Mouse (Mus musculus) megakaryocyte, embryonic 14.5 days (primary cell): Measurements from ENCODE around the gene Ccdc33. TPM values are rescaled to one million over a fixed set of nuclear protein-coding genes. Genes with fewer than 3 reads are reported as not detected.

Experiments
- H3K27me3 ChIP-seq: replicated peaks from 2 replicates; pipeline ENCODE3; 2012; ENCODE audit warnings: inconsistent platforms
- H3K36me3 ChIP-seq: replicated peaks from 2 replicates; pipeline ENCODE3; 2012; ENCODE audit warnings: low read length, inconsistent platforms, mixed read lengths
- H3K4me1 ChIP-seq: 2 replicates; pipeline ENCODE4 v1.6.1; 2012; ENCODE audit warnings: inconsistent platforms
- H3K4me3 ChIP-seq: replicated peaks from 2 replicates; pipeline ENCODE3; 2012; ENCODE audit warnings: moderate library complexity, mild to moderate bottlenecking, inconsistent platforms
- H3K9me3 ChIP-seq: 2 replicates; pipeline ENCODE4 v1.6.1; 2012; ENCODE audit warnings: inconsistent platforms
- FLI1 ChIP-seq: IDR thresholded peaks from 2 replicates; pipeline ENCODE4 v1.6.1; 2012; ENCODE audit warnings: low read length, inconsistent platforms, mixed read lengths
- GATA1 ChIP-seq: IDR thresholded peaks from 3 replicates; pipeline ENCODE4 v1.6.1; 2012; ENCODE audit warnings: mixed read lengths, low read length, inconsistent platforms, borderline replicate concordance
- polyA plus RNA-seq: library from polyadenylated mRNA; stranded (reverse); fragments of >175 nt; gene quantifications from 2 replicates; pipeline ENCODE4 v1.2.3, GENCODE M21; 2012; ENCODE audit warnings: low replicate concordance; ENCODE audit not compliant: insufficient read depth

Gene Ccdc33
- polyA plus RNA-seq, 1 experiment: not detected

DNA sequence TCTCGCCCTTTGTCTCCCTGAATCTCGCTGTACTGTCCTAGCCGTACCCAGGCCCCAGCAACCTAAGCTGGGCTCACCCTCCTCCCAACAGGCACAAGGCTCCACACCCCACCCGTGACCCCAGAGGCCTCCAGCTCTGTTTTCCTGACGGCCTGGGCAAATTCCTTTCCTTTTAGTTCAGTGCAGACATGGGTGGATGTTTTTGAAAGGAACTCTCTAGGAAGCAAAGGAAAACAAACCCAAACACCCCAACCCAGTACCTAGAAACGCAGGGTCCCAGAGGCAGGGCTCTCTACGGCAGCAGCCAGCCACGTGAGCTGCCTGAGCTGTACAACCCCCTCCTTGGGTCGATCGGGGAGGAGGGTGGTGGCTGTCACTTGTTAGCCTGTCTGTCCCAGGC is 76.2 kb downstream of the Ccdc33 start:
- H3K9me3 ChIP-seq: no peaks in the 10 kb centered on the region
- H3K4me3 ChIP-seq: no peak overlapping the region
- peaks cover 93% of the 10 kb centered on the region for H3K27me3 ChIP-seq
- H3K4me1 ChIP-seq: peaks cover 9% of the 10 kb centered on the region; the same call in 1 of the 2 replicates
- TF ChIP-seq GATA1 (no peak), FLI1 (no peak)
- no peaks in the 10 kb centered on the region for H3K36me3 ChIP-seq

DNA sequence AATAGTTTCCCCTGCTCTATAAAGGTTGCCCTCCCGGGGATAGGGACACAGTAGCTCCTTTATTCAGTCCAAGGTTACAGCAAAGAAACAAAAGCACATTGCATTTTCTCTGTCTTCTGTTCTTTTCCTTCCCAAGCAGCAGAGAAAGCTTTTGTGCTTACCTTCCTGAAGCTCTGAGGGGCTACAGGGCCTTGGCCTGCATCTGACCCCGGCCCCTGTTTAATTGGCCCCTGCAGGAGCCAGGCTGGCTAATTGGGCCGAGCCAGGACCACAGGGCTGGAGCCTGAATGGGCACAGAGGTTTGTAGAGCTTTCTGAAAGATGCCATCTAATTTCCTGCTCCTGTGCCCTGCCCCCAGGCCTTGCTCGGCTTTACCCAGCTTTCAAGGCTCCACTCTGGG is 77.6 kb downstream of the Ccdc33 start:
- no peaks in the 10 kb centered on the region for H3K36me3 ChIP-seq
- H3K27me3 ChIP-seq: peaks cover 95% of the 10 kb centered on the region
- peaks cover 9% of the 10 kb centered on the region; the same call in 1 of the 2 replicates for H3K4me1 ChIP-seq
- H3K4me3 ChIP-seq: no peak overlapping the region
- no peaks in the 10 kb centered on the region for H3K9me3 ChIP-seq
- TF ChIP-seq GATA1 (no peak), FLI1 (no peak)

DNA sequence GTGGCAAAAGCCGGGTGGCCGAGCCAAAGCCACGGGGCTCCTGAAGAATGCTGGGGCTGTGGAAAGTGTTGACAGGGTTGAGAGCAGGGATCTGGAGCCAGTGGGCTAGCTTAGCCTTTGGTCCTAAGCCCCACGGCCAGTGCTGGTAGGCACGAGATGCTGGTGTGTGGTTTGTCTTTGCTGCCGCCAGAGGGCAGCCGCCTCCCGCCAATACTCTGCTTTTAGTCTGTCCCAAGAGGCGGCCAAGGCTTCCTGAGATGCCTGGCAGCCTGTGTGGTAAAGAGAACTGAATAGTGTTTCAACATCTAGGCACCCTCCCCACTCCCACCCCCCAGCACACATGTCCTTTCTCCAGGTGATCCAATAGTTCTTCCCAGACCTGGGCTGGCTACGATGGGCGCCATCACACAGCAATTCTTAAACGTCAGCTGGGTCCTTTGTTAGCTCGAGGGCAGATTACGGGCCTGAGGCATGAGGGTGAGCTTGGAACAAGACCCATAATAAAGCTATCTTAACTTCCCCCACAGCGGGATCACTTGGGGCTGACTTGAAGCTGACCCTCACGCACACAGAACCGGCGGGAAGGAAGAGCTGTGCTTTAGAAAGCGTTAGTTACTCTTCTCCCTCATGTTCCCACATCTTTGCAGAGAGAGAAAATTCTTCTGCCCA is 80.0 kb downstream of the Ccdc33 start:
- Histone ChIP-seq H3K4me3 (no peak overlapping the region), H3K9me3 (no peaks in the 10 kb centered on the region)

DNA sequence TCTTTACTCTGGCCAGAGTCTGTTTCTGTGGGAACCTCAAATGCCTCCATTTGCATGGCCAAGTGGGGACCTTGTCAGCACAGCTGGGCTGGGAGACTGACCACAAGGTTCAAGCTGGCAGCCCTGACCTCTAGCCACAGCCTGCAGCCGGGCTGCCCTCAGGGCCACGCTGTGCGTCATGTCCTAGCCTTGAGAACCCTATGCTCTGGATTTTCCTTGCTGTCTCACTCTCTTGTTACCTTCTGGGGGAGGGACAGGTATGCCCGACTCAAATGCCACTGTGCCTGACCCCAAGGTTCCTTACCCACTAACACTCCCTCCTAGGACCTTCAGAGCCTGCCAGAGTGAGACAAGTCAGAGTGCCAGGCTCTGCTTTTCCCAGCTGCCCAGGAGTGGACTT is 81.7 kb downstream of the Ccdc33 start:
- TF ChIP-seq FLI1: no peak
- TF ChIP-seq GATA1: no peak
- Histone ChIP-seq H3K27me3 (peaks cover 86% of the 10 kb centered on the region), H3K4me1 (peaks cover 5% of the 10 kb centered on the region; the same call in 1 of the 2 replicates)

More for the DNA sequence above, 80.0 kb downstream of the Ccdc33 start:
- TF ChIP-seq GATA1 (no peak), FLI1 (no peak)
- Histone ChIP-seq H3K27me3 (peaks cover 87% of the 10 kb centered on the region), H3K4me1 (peaks cover 5% of the 10 kb centered on the region; the same call in 1 of the 2 replicates), H3K36me3 (no peaks in the 10 kb centered on the region)

DNA sequence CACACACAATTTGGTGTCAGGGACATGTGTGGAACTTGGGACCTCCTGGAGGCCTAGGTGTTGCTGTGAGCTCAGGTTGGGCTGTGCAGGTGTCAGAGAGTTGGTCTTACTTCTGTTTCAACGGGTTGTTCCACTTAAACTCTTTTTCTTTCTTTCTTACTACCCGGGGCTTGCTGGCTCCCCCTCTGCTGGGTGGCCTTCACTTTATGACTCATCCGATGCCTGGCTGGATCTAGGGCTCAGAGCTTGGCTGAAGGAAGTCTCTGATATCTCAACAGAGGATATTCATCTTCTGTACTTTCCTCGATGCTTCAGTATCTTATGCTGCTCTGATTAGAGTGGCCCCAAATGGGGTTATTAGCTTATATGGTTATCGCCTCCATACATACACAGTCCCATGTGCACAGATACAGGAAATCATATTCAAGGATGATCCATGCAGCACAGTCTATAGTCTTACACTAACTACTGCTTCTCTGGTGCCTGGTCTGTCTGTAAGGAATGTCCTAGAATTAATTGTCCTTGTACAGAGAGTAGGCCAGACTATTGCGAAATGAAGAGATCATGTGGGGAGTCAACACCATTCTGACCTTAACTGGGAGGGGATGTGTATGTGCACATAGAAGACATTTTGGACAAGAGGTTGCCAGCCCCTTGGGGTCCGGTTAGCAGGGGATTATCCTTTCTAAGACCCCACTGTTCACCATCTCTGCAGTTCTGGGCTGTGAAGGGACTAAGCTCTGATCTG is 82.5 kb downstream of the Ccdc33 start:
- H3K4me1 ChIP-seq: peaks cover 5% of the 10 kb centered on the region; the same call in 1 of the 2 replicates

More for the DNA sequence above, 81.7 kb downstream of the Ccdc33 start:
- Histone ChIP-seq H3K4me3 (no peak overlapping the region), H3K9me3 (no peaks in the 10 kb centered on the region), H3K36me3 (no peaks in the 10 kb centered on the region)

DNA sequence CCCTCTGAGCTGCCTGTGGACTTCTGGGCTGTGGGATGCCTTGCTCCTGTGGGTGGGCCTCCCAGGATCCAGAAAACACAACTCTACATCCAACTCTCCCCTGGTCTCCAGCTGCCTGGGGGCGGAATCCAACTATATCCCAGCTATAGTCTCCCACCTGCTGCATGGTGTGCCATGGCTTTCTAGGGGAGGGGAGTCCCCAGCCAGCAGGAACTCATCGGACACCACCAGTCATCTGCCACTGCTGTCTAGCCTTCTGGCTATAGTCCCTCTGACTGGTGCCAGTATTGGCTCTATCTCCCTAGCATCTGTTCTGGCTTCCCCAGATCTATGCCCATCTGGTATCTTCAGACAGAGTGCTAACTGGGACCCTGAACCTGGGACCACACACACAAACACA is 83.1 kb downstream of the Ccdc33 start:
- TF ChIP-seq FLI1 (no peak), GATA1 (no peak)
- Histone ChIP-seq H3K4me1 (peaks cover 5% of the 10 kb centered on the region; the same call in 1 of the 2 replicates), H3K36me3 (no peaks in the 10 kb centered on the region), H3K9me3 (no peaks in the 10 kb centered on the region), H3K4me3 (no peak overlapping the region), H3K27me3 (peaks cover 87% of the 10 kb centered on the region)

More for the DNA sequence above, 82.5 kb downstream of the Ccdc33 start:
- TF ChIP-seq GATA1: no peak
- no peak for TF ChIP-seq FLI1
- H3K36me3 ChIP-seq: no peaks in the 10 kb centered on the region
- no peak overlapping the region for H3K4me3 ChIP-seq
- no peaks in the 10 kb centered on the region for H3K9me3 ChIP-seq
- peaks cover 86% of the 10 kb centered on the region for H3K27me3 ChIP-seq

DNA sequence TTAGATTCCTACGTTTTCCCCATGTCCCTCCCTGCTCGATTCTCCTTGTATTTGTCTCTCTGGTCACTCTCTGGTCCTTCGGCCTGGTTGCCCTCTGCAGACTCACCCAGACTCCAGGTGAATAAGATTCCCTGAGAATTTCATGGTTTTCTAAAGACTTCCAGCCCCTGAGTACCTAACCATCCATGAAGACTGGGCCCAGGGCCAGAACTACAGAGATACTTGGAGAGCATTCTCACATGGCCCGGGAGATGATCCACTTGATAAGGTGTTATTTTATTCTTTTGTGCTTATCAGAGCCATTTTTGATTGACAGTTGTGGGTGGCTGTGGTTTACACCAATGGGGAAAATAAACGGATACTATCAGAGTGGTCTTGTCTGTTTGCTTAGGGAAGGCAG is 86.7 kb downstream of the Ccdc33 start:
- no peak for TF ChIP-seq FLI1
- TF ChIP-seq GATA1: no peak
- H3K4me1 ChIP-seq: no peaks in the 10 kb centered on the region
- no peaks in the 10 kb centered on the region for H3K9me3 ChIP-seq
- H3K27me3 ChIP-seq: peaks cover 84% of the 10 kb centered on the region
- no peaks in the 10 kb centered on the region for H3K36me3 ChIP-seq
- no peak overlapping the region for H3K4me3 ChIP-seq

DNA sequence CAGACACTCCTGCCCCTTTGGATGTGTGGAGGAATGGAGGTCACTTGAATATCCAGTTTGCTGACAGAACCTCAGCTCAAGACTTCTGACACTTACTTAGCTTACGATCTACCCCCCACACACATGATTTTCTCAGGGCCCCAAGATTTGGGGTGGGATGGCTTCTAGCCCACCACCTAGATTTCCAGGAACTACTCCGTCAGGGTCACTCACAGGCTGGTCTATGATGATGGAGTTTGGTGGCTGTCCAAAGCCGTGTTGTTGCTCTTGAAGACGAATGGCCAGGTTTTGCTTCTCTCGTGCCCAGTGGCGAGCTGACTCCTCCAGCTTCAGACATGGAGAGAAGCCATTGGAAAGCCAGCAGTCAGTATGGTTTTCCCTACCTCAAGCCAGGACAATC is 89.0 kb downstream of the Ccdc33 start:
- Histone ChIP-seq H3K36me3 (no peaks in the 10 kb centered on the region), H3K9me3 (no peaks in the 10 kb centered on the region), H3K4me3 (no peak overlapping the region), H3K27me3 (peaks cover 87% of the 10 kb centered on the region), H3K4me1 (no peaks in the 10 kb centered on the region)
- TF ChIP-seq GATA1 (no peak), FLI1 (no peak)

DNA sequence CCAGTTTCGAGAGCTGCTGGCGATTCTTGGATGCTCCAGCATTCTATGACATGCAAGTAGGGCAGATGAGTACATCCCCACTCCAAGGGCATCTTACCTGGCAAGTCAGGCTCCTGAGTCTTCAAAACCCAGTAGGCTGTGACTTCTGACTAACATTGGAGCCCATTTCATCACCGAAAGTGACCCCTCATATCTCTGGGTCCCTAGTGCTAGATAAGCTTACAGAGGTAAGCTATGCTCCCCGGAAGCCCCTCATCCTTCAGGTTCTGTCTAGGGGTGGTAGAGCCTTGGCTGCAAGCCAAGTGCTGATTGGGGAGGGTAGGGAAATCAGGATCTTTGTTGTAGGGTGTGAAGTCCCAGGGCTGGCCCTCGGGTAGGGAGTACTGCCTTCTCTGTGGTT is 89.8 kb downstream of the Ccdc33 start:
- H3K9me3 ChIP-seq: no peaks in the 10 kb centered on the region
- no peak overlapping the region for H3K4me3 ChIP-seq
- peaks cover 90% of the 10 kb centered on the region for H3K27me3 ChIP-seq
- no peak for TF ChIP-seq FLI1
- no peak for TF ChIP-seq GATA1
- no peaks in the 10 kb centered on the region for H3K36me3 ChIP-seq
- H3K4me1 ChIP-seq: no peaks in the 10 kb centered on the region
